Mouse (Mus musculus): ENCODE measurements at regions not wholly inside any gene's neighbourhood (a gene's known extent, or its start where the extent isn't known, plus 50 kb on each side); places are given as distances from the start of the nearest gene placed in this dataset.
A peak's percentile ranks its signal among the peaks of the same experiment; 100 is the strongest.

DNA sequence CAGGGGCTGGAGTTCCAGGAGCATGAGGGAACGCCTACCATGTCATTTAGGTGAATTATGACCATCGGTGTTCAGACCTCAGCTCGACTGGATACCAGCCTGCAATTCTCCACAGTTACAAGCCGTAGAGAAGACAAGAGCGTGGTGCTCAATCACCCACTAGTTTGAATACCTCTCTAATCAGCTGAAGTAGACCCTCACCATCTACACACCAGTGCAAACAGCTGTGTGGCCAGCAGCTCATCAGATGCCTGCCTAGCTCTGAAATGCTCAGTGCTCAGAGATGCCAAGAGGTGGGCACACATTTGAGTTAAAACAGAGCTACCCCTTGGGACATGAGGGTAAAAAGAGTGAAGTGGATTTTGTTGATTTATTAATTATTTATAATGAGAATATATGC lies 660.2 kb downstream of the Magi1 start:
- no peak for DNase-seq

DNA sequence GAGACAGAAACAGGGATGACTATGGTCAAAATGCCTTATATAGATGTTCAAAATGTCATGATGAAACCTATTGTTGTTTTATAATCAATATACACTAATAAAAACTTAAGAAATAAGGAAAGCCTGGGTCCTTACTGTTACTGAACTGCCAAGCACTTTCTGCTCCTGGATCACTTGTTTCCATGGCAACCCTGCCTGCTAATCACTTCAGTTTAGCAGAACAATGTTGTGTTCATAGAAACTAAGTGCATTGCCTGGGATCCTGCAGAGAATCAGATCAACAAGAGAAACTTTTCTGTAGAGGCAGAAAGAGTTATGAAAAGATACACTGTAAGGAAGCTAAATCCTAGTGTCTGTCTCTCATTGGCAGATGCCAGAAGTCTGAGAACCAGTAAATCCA lies 666.8 kb downstream of the Magi1 start:
- no peak for DNase-seq

DNA sequence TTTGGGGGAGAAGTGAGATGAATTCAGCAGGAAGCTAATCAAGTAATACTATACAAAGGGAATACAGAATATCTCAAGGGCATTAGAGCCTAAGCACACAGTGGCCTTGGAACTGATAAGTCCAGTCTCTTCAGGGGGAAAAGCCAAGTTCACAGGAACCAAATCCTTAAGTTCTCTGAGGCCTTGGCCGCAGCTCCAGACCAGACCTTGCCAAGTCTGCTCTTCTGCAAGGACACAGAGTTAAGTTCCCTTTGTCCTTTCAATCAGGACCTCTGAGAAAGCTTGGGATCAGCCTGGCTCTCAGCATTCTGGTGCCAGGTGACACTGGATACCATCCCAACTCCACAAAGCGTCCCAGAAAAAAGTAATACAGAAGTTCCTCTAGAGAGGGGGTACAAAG lies 657.1 kb upstream of the Adamts9 start:
- no peak for DNase-seq

DNA sequence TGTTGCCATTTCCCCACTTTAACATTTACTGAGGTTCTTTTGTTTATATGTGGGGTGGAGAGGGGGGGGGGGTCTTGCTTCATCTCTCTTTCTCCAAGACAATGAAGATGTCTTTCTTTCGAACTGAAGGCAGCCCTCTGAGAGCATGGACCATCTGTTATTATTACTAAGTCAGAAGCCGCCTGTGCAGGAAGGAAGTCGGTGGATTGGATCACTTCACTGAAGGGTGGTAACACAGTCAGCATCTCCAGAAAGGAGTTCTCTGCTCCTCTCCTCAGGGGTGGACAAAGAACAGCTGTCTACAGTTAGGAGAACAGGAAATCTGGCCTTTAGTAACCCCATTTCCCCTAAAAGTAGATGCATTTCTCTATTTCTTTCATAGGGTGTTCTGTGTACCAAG lies 656.1 kb upstream of the Adamts9 start:
- DNase-seq: no peak

DNA sequence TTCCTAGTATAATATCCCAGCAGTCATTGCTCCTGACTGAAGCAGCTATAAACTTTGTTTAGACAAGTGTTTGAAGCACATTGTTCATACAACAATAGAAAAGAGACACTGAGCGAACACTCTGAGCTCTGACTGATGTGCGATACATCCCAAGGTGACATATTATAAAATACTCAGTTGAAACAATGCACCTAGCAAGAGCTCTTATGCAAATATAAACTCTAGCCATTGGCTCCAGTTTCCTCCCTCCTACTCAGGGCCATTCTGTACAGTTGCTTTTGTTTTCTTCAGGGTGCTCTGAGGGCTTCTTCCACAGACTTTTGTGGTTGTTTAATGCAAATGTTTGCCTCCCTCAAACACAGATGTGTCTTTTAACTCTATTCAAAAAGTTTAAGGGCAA lies 646.6 kb upstream of the Adamts9 start:
- no peak for DNase-seq

DNA sequence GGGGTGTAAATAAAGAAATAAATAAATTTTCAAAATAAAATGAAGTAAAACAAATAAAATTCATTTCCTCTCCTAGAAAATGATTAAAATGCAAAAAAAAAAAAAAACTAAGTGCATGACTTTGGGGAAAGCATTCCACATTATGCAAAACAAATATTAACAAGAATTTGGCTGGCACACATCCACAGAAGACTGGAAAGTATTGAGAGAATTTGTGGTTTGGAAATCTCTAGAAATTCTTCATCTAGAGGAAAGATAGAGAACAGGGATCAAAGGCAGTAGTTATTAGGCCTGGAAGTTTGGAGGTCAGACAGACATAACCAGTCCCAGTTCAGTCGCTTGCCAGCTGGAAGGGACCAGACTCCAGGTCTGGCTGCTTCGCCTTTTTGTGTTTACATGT lies 643.6 kb upstream of the Adamts9 start:
- no peak for DNase-seq

DNA sequence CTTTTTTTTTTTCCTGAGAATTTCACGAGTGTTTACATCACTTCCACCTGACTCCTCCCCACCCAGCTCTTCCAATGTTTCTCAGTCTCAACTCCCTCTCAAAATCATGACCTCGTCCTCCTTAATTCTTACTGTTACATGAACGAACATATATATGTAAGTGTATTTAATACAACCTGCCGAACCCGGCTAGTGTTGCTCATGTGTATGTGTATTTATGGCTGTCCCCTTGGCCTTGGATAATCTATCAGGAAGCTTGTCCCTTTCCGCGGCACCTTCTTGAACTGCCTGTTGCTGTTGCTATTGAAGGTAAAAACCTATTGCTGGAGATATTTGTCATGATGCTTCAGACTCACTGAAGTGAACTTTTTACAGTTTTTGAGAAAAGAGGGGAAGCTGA lies 637.8 kb upstream of the Adamts9 start:
- no peak for DNase-seq

DNA sequence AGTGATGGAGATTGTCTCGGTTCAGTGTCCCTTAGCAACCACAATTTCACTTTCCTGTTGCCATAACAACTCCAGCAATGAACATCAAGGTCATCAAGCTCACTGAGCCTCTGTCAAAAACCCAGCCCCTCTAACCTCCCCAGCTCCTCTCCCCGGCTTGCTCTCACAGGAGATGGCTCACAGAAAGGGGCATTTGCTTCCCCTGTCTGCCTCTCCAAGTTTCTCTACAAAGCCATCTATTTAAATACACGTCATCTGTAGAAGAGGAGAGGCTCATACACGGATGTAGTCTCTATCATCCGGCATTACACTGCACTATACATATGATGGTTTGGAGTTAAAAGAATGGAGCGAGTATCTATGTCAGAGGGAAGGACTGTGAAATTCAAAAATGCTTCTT lies 637.4 kb upstream of the Adamts9 start:
- no peak for DNase-seq

DNA sequence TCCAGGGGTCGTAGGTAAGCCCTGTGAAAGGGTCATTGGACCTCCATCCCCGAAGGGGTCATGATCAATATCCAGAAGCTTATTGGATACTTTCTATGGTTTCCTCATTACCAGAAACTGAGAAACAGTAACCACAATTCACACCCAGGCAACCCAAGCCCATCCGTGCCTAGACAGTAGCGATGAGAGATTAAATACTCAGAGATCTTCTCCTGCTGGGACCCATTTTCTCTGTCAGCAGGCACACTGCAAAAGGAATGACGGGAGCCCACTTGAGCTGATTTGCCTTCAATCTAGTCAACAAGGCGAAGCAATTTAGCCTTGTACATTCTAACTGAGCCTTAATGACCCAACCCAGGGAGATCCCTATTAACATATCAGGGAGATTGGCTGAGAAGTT lies 632.0 kb upstream of the Adamts9 start:
- DNase-seq: no peak

DNA sequence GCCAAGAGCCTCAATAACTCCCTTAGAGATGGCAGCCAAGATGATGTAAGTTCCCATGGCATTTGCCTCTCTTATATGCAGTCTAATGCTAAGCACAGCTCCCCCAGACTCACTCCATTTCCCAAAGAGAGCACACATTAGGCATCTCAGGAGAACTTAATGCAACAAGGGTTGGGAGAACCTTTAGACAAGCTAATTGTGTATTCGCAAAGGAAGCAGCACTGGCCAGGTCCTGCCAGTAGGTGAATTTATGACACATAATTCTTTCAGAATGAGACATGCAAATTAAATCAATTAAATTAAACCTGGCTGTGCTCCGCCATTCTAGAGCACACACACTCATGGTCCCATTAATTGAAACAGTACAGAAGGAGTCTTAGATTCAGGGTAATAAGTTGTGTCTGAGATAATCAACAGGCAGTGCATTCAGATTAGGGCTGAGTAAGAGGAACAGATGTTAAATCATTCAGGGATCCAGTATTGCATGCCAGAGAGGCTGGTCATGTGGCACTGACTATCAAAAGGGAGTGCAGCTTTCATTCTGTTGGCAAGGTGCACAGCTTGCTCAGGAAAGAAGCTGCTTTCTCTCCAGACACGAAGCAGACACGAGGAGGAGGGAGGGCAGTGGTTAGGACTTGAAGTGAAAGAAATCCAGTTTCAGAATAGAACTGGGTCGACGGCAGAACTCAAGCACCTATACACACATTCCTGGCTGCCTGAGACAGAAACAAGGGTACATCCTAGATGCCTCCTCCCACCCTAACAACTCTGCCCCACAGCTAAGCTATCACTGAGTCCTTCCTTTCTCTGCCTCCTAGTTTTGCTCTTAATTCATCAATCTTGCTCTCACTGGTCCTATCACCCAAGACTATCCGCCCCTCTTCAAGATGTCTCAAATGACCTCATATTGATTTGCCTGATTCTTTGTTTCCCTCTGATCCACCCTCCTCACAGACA lies 630.7 kb upstream of the Adamts9 start:
- DNase-seq: peak; percentile 45

DNA sequence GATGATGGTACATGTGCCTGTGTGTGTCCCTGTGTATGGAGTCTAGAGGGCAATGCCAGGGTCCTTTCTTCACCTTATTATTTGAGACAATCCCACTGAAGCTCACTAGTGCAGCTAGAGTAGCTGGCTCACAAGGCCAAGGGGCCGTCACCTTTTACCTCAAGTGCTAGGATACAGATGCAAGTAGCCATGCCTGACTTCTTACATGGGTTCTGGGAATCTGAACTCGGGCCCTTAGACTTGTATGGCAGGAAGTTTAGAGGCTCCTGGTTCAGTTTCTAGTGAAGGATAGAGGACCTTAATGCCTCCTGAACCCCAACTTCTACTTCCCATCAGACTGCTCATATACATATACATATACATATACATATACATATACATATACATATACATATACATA lies 626.6 kb upstream of the Adamts9 start:
- DNase-seq: no peak

DNA sequence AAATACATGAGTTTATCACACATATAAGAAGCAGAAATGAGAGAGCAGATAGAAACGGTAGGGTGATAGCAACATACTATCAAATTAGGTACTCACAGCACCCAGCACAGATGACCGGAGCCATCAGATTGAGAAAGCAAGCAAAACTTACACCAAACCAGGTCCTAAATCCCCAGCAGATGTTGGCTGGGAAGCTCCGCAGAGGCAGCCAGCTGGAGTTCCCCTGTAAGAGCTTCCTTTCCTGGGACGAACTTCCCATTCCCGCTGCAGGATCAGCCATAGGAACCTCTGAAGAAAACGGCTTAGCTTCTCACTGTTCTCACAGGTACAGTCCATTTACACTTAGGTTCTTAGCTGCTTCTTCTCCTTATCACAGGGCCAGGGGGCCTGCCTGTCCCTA lies 625.9 kb upstream of the Adamts9 start:
- no peak for DNase-seq

DNA sequence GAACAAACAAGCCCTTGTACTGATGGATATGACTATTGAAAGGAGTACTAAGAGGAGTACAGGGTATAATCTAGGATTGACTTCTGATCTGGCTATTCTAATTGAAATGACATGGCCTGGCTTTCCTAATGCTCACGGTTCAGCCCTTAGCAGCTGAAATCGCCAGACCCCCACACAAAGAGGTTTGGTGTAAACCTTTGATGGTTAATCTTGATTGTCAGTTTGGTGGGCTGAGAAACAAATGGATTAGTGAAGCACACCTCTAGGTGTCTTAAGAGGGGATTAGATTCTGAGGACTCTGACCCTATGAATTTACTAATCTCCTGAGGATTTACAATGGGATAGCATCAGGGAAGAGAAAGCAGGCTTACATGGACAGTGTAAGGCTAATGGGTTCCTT lies 623.4 kb upstream of the Adamts9 start:
- no peak for DNase-seq

DNA sequence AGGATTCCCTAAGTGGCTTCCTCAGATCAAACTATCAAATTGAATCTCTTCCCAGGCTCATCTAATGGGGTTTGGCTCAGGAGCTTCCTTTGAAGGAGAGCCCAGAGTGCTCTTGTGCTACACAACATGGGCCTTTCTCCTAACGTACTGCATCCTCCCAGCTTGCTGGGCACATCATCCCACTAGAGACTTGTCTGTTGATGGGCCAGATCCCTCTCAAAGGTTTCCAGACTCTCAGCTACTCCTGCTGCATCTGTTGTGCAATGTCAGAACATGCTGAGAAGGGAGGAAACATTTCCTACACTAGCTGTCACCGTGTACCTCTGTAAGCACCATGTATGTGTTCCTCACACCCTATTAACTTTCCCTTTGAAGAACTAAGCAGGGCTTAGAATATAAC lies 605.0 kb upstream of the Adamts9 start:
- DNase-seq: no peak

DNA sequence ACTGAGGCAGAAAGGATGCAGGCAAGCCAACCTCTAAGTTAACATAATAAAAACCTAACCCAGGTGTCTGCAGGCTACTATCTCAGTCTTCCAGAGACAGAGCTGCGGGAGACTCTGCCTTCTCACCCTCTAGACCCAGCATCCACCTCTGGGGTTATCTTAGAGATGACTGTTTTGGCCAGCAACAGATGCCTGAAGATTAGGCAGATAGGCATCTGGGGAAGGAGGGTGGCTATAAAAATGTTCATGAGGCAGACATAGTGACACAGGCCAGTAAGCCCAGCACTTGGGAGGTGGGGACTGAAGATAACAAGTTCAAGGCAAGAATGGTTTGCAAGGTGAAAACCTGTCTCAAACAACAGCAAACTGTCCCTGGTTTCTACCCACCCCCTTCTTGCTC lies 601.0 kb upstream of the Adamts9 start:
- no peak for DNase-seq

DNA sequence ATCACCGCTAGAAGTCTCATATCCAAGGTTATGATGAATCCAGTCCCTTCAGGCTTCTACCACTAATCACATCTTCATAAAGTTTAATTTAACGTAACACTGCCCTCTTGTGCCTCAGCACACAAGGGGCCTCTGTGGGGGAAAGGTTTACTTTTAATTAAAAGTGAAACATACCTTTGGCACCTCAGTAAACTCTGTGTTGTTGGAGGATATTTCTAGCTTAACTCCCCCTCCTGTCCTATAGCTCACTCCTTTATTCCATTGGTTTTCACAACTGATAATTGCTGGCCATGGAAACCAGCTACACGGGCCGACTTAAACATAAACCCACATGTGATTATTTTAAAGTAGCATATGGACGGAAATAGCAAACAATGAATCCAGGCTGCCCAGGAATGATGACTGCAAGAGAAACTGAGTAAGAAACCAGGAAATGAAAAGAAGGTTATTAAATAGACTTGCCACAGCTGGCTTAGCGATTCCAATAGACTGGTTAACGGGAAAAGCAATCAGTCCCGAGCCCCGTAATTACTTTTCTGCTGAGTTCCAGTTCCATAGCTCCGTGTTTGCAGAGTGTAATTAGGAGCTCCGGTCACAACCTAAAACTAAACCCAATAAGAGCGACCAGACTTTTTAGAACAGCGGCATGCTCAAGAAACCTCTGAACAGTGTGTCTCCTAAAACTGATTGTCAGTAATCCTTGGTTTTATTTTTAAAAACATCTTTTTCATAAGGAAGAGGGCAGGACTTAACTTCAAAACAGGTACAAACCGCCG lies 600.2 kb upstream of the Adamts9 start:
- no peak for DNase-seq

DNA sequence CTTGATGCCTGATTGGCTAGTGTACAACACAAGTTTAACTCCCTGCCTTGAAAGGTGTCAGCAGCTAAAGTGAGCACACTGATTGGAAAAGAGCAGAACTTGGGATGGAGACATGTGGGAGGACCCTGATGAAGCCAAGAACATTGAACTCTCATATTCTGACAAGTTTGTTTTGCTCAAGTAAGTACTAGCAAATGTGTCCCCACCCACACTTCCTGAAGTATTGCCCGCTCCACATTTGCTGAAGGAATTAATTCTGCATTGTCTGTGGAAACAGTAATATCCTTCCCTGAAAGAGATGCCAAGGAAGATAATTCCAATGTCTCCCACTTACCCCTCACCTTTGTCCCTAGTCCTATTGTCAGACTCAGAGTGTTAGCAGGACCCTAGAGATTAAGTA lies 596.3 kb upstream of the Adamts9 start:
- no peak for DNase-seq

DNA sequence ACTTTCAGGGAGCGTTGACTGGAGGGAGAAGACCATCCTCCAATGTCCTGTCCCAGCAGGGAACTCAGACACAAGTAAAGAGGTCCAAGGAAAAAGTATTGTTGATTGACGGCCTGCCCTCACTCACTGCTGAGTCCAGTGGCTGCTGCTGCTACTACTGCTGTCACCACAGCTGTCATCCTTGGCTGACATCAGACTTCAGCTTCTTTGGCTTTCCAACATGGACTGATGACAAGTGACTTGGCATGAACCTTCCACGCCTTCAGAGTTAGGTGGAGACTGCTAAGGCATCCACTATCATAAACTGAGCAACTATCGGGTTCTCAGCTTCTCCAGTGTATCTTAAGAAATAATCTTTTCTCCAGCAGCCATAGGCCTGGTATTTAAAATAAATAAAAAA lies 595.9 kb upstream of the Adamts9 start:
- DNase-seq: no peak

DNA sequence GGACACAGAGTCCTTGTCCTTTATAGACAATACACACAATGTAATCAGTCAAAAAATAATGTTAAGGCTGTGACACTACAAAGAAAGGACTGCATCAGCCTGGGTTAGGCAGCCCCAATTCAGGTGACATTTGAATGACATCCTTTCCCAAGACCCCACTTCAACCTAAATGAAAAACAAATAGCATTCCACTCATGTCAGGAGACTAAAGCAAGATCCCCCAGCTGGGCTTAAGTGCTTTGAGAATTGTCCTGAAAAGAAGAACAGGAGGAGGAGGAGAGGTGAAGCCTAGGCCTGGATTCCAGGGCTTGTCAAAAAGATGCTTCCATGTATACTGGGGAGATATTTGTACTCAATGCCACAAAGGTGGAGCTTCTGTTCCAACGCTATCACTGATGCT lies 594.7 kb upstream of the Adamts9 start:
- DNase-seq: no peak

DNA sequence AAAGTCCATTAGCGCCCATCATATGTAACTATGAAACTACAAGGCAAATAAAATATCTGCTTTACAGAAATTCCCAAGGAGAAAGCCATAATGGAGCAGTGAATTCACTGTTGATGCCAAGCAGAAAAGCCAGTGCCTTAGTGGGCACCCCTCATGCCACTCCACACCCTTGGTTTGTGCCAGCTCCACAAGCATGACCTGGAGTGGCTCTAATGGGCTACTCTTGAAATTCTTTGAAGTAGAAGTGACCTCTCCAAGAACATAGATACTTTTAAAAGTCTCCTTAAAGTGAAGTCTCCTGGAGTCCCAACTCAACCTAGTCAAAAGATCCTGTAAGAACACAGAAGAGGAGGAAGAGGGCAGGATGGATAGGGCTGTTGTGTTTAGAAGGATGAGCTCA lies 593.8 kb upstream of the Adamts9 start:
- DNase-seq: no peak

DNA sequence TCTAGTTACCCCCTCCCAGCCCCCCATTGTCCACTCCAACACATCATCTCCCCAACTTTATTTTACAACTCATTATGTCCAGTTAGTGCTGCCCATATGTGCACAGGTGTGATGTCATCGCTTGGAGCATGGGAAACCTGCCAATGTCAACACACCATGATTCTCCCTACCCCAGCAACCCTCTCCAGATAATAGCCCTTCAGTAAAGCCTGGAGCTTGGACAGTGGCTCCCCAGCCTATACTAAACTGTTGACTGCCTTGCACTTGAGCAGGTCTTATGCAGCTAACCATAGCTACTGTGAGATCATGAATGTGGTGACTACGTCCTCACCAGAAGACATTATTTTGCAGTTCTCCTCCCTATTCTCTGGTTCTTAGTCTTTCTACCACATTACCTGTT lies 570.5 kb upstream of the Adamts9 start:
- no peak for DNase-seq

DNA sequence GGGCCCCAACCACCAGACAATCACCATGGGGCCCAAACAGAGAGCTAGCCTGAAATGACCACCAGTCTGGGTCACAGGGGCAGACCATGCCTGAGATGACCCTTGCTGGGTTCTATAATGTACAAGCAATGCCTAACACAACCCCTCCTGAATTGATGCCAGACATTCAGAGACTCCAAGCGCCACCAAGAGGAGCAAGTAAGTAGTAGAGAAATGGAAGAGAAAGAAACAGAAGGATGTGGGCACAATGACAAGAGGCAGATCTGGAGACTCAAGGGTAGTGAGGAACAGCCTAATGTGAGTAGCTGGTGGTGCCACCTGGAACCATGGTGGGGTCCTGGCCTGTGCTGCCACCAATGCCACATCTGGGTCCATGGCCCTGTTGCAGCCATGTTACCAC lies 566.6 kb upstream of the Adamts9 start:
- DNase-seq: no peak

DNA sequence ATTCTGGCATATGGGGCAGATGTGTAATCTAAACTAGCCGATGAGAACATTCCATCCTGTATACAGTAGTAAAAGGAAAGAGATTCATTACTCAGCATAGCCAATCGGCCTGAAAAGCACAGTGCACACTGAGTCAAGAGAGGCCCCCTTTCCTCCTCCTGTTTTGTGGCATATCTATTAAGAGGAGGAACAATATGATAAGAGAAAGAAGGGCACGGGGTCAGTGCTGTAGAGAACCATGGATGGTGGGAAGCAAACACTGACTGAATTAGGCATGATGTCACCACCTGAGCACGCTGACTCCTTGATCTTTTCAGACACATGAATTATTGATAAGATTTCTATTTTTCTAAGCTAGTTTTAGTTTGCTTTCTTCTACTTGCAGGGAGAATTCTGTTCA lies 554.5 kb upstream of the Adamts9 start:
- DNase-seq: no peak

DNA sequence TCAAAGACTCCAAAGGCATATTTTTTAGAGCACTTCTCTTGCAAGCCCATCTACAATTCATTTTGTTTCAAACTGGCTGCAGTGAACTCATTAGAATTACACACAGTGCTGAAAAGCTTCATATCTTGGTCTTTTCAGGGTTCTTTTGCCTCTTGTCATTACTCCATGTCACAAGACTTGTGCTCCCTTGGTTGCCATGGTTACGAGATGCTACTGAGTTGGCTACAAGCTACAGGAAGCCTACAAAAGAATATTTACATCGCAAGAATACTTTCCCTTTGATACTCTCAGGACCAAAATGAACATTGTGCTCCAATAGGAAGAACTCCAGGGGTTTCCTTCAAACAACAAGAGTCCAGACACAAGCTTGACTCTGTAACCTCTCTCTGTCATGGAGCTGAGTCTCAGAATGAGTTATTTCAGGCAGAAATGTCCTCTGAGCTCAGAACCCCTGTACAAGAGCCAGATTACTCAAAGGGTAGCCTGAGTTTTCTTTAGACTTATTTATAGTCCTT lies 545.2 kb upstream of the Adamts9 start:
- no peak for DNase-seq

All from right cerebral cortex, postnatal 25 days (tissue).